Mouse (Mus musculus) urinary bladder, adult 18-20 months (tissue): ENCODE data around the gene Setd1a.
"Not testable (repeated sequence)": the region's sequence is repeated elsewhere in the genome, so short reads cannot be mapped to it uniquely, and the experiment has no call there.

Experiments
- DNase-seq, 2 experiments: peaks; one replicate each; pipeline ENCODE4 v3.0.0; 2022; ENCODE audit warnings: low spot score in 2 of 2, mixed read lengths in 2 of 2

Gene Setd1a

GRCm38 (mm10) chr7:127776426-127776825, at the start of gene Setd1a:
Gene Setd1a, plus strand, starts transcription at chr7:127776670.
- peak; percentile 78 to 86 for DNase-seq

DNA sequence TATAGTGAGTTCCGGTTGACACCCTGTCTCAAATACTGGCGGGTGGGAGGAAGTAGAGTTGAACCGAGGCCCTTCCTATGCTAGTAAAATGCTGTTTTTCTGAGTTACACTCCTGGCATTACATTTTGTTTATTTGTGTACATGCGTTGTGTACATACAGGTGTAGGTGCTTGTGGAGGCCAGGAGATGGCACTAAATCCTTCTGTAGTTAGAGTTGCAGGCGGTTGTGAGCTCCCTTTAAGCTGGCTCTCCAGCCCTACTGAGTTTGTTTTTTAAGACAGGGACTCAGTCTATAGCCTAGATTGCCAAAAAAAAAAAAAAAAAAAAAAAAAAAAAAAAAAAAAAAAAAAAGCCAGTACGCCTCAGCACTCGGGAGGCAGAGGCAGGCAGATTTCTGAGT, 48.6 kb upstream of the Setd1a start:
- DNase-seq = no peak

DNA sequence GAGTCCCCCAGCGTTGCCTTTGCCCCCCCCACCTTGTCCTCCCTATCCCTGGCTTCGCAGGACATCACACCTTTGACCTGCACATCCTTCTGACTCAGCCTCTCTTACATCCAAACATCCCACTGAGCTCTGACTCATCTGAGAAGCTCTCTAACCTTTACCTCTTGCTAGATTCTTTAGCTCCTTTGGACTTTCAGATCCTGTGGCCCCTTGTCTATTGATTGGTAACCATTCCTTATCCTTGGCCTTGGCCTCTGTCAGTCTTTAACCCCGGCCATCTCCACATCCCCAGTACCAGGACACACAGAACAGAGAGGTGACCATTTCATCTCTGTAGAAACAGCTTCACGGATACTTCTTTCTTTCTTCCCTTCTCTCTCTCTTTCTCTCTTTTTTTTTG, 46.3 kb upstream of the Setd1a start:
- no peak for DNase-seq

DNA sequence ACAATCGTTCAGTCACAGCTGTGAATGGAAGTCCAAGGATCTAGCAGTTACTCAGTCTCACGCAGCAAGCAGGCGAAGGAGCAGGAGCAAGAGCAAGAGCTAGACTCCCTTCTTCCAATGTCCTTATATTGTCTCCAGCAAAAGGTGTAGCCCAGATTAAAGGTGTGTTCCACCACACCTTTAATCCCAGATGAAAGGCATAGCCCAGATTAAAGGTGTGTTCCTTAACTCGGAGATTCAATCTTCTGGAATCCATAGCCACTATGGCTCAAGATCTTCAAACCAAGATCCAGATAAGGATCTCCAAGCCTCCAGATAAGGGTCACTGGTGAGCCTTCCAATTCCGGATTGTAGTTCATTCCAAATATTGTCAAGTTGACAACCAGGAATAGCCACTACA, 44.4 kb upstream of the Setd1a start, which contains the start of gene Ctf2:
Gene Ctf2 (minus strand): TSS at position 101 of the 400 bp plus-strand sequence.
- not testable (repeated sequence) for DNase-seq

- DNase-seq = peak; percentile 52 to 67
Observed at GRCm38 (mm10) chr7:127744366-127745045, 32.0 kb upstream of the Setd1a start, which contains the start of gene Fbxl19. Gene Fbxl19, plus strand, starts transcription at chr7:127744543.

DNA sequence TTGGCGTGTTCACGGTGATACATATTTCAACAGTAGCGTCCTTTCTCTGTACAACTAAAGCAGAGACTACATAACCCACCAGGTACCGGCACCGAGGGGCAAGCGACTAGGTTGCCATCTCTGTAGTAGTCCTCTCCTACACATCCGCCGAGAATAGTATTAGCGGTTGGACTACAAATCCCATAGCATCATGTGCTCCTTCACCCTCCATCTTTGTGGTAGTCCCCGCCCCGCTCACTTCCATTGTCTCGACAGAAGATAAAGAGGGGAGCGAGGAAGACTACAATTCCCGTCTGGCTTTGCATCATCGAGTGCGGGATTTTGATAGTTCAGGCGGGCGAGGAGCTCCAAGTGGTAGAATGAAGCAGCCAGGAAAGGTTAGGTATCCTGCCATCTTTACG, 31.2 kb upstream of the Setd1a start:
- DNase-seq = peak; percentile 65 to 92

GRCm38 (mm10) chr7:127745652-127746493, 30.6 kb upstream of the Setd1a start:
- DNase-seq = peak; percentile 82 to 97

GRCm38 (mm10) chr7:127746494-127747491, 29.7 kb upstream of the Setd1a start:
- DNase-seq = no peak

GRCm38 (mm10) chr7:127747559-127748234, 28.8 kb upstream of the Setd1a start:
- no peak for DNase-seq

DNA sequence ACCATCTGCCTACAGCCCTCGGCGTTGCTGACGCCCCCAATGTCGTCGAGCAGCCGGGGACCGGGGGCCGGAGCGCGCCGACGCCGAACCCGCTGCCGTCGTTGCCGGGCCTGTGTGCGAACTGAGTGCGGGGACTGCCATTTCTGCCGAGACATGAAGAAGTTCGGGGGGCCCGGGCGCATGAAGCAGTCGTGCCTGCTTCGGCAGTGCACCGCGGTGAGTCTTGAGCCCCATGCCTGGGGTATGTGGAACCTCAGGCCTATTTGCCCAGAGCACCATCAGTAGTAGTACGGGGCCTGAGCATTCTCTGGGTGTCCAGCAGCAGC, 28.3 kb upstream of the Setd1a start:
- DNase-seq = no peak

- no peak for DNase-seq
Observed at GRCm38 (mm10) chr7:127750131-127751127, 26.0 kb upstream of the Setd1a start.

DNA sequence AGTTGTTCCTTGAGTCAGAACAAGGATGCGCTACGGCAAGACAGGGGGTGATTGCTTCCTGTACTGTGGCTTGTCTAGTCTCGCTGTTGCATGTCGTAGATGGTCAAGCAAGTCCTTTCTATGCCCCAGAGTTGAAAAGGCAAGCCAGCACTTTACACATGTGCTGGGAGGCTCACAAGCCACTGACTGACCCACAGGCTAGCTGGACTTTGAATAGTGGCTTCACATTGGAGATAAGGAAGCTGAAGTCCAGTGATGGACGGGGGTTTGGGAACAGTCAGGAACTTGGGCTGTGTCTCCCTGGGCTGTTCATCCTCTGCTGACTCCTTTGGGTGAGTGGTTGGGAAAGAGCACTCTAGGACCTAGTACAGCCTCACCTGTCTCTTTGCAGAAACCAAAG, 24.9 kb upstream of the Setd1a start:
- no peak for DNase-seq

DNA sequence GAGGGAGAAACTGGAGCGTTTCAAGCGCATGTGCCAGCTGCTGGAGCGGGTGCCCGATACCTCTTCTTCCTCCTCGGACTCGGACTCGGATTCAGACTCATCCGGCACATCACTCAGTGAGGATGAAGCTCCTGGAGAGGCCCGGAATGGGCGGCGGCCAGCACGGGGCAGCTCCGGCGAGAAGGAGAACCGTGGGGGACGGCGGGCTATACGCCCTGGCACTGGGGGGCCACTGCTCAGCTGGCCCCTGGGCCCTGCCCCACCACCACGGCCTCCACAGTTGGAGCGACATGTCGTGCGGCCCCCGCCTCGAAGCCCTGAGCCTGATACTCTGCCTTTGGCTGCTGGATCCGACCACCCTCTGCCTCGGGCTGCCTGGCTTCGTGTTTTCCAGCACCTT, 24.4 kb upstream of the Setd1a start:
- no peak for DNase-seq

DNA sequence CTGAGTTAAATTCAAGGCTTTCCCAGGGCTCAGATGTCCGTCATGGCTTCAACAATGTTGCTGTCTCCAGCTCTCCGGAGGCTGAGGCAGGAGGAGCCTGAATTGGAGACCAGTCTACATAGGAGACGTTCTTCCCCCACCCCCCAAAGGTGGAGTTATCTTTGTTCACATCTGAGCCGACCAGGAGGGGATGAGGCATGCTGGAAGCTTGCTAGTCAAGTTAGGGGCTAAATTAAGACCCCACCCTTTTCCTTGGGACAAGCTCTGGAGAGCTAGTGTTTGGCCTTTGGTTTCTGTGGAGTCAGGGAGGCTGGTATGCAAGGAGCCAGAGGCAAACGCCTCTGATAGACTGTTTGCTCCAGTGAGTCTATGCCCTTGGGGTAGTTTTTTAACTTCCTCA, 23.3 kb upstream of the Setd1a start:
- no peak for DNase-seq

GRCm38 (mm10) chr7:127753741-127754140, 22.7 kb upstream of the Setd1a start:
- no peak for DNase-seq

DNA sequence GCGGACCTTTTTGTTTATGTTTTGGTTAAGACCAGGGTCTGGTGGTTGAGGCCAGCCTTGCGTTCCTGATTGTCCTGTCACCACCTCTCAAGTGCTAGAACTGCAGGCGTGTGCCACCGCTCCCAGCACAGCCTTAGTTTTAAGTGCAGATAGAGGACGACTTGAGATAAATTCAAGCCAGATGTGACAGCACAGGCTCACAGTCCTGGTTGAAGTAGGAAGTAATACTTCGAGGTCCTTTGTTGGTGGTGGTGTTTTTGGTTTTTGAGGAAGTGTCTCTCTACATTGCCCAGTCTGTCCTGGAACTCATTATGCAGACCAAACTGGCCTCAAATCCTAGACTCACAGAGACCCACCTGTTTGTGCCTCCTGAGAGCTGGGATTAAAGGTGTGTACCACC, 16.8 kb upstream of the Setd1a start:
- DNase-seq = no peak

DNA sequence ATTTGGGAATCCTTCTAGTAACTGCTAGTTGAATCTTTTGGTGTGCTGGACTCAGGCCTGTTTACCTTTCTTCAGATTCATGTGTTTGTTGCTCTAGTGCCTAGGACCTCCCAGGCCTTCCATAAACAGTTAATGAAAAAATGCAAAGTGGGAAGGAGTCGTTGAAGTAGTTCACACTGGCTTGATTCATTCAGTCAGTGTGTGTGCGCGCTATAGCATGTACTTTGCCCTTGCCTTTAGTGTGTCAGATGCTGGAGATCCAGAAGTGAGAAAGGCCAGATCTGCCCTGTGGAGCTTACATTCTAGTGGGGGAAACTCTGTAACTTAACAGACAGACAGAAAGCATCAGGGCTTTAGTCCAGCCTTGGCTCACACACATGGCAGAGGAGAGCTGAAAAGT, 16.0 kb upstream of the Setd1a start:
- DNase-seq = no peak

GRCm38 (mm10) chr7:127761026-127761425, 15.4 kb upstream of the Setd1a start:
- DNase-seq = peak in 1 of 2 experiments; percentile 51

DNA sequence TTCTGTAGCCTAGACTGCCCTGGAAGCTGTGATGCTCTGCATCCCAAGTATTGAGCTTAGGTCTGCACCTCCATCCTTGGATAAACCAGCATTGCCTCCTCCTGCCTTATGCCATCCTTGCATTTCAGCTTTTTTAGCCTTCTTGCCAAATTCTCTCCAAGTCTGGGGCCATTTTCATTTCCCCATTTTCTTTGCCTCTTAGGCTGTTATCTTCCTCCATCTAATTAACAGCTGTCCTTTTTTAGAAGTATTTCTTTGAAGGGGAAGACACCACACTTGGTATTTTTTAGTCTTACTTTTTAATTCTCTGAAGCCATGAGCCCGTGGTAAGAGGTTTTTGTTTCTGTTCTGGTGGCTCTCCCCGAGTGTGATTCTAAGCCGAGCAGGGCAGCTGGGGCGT, 12.8 kb upstream of the Setd1a start:
- DNase-seq = no peak

- DNase-seq = no peak
Observed at GRCm38 (mm10) chr7:127765756-127766155, 10.7 kb upstream of the Setd1a start.
